Mouse (Mus musculus) kidney, adult 9 months (tissue): ENCODE measurements around the gene Deup1.
"Not testable (repeated sequence)": the region's sequence is repeated elsewhere in the genome, so short reads cannot be mapped to it uniquely, and the experiment has no call there.

Experiments
- DNase-seq: peaks from one replicate; pipeline ENCODE4 v3.0.0; 2022

Deup1 gene

GRCm38 (mm10) chr9:15587157-15587854 is 40.4 kb downstream of the Deup1 start:
- no peak for DNase-seq

- DNase-seq, result no peak
These were observed 41.8 kb downstream of the Deup1 start for GRCm38 (mm10) chr9:15585956-15586355.

DNA sequence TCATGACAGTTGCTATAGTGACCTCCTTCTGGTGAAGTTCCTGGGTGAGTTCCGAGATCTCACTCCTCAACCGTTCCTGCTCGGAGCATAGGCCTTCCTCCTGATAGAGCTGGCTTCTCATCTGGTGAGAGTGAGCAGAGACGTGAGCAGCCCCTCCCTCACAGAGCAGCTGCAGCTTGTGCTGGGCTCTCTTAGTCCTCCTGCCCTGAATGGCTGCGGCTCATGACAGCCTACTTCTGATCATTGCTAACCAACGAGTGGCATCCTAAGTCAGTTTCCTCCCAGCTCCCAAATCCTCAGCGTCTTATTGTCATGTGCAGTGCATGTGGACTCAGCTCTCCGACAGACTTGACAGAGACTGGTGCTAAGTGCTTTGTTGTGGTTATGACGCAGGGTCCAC is 43.5 kb downstream of the Deup1 start:
- DNase-seq, result no peak

- no peak for DNase-seq
These were observed 45.7 kb downstream of the Deup1 start for GRCm38 (mm10) chr9:15582026-15582425.

DNA sequence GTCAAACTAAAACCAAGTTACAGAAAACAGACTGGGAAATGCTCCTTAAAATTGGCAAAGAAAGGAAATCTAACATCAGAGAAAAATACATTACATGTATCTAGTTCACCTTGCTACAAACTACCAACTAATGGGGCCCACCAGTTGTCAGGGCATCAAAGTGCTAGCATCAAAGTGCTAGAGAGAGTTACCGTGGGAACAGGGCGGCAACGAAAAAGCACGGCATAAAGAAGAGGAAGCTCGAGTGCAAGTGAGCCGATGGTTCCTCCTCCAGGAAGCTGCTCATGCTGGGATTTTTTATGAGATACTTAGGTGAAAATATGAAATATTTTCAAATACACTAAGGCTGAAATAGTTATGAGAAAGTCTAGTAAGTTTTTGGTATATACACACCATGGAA is 47.6 kb downstream of the Deup1 start:
- no peak for DNase-seq

DNA sequence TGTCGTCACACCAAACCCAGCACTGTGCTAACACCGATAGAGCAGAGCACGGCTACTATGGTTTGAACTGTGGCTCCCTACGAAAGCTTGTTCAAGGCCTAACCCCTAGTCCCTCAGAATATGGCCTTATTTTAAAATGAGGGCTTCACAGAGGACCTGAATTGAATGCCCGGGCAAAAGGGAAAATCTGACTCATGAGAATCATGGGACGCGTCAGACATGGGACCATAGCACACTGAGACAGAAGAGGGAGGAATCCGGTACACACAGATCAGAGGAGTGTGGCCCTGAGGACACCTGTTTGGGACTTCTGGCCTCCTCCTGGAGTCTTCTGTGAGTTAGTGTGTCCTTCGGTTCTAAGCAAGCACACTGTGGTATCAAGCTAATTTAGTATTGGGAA is 48.8 kb downstream of the Deup1 start:
- DNase-seq, result no peak

GRCm38 (mm10) chr9:15578427-15578826 is 49.3 kb downstream of the Deup1 start:
- no peak for DNase-seq

DNA sequence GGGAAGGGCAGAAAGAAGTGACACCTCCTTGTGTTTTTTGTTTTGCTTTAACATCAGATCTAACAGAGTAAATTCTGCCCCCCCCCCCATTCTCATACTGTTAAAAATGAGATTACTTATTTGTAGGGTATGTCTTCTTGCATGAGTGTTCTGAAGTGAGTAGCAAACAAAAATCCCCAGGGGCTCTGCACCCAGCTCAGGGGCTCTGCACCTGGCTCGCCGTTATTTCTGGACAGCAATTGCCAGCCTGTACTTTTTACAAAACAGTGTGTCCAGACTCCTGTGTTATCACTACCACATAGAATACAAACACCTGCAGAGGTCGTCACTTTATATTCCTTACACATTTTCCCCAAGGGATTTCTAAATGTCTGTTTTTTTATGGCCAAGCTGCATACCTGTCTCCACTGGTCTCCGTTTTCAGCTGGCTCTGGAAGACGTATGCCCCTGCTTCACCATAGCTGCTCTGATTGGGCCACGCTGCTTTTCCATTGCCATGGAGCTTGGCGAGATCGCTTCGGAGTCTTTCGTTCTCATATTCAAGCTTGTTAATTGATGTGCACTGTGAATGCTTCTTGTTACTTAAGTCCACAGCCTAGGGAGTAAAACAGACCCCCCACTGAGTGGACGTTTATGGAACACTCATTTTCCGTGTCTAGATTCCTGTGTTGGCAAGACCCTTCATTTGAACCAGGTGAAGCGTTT is 52.8 kb downstream of the Deup1 start:
- no peak for DNase-seq

DNA sequence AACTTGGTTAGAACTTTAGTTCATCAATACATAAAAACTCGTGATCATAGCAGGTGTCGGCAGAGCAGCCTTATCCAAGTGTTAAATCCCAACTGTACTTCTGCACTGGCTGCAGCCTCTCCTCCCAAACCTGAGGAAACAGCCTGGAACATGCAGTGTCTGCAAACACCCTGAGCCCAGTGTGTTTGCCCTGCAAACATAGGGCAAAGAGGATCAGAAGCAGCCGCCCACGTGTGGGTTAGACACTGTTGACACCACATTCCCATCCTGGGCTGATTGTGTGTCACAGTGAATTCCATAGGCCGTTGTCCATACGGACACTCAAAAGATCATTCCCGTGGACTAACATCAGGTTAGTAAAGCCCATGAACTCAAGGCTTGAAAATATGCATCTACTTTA is 65.4 kb downstream of the Deup1 start:
- no peak for DNase-seq

DNA sequence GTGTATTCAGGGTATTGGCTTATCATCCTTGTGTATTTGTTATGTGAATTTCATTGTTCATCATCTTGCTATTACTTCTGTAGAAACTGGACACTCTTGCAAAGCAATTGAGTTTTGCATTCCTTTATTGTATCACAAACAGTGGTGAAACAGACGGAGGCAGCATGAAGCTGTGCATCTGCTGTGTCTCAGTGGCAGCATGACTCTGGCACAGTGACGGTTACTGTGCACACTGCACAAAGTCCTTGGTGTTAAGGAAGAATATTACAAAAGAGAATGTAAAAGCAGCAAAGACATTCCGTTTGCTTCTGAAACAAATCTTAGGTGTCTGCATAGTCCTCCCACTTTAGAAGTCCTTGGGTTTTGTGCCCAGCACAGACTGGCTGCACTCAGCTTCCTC is 67.3 kb downstream of the Deup1 start:
- DNase-seq, result no peak

DNA sequence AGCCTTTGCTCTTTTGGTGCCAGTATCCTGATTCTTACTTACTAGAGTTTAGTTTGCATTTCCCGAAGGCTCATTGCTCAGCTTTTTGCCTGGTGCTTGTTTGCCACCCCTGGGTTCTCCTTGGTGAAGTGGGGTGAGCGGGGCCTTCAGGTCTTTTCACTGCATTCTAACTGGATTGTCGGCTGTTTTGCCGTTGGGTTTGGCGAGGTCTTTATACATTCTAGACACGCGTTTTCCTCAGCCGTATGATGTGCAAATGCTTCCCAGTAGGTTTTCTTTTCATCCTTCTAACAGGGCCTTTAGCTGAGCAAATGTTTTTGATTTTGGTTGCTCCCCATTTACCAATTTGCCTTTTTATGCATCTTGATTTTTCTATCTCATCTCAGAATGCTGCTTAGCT is 74.4 kb downstream of the Deup1 start:
- DNase-seq, result no peak

GRCm38 (mm10) chr9:15551933-15552851 is 75.5 kb downstream of the Deup1 start:
- DNase-seq, result no peak

- DNase-seq, result not testable (repeated sequence)
These were observed 76.7 kb downstream of the Deup1 start for GRCm38 (mm10) chr9:15551073-15551472.

GRCm38 (mm10) chr9:15550461-15550961 is 77.2 kb downstream of the Deup1 start:
- no peak for DNase-seq

- no peak for DNase-seq
These were observed 85.9 kb downstream of the Deup1 start for GRCm38 (mm10) chr9:15541735-15542354.

DNA sequence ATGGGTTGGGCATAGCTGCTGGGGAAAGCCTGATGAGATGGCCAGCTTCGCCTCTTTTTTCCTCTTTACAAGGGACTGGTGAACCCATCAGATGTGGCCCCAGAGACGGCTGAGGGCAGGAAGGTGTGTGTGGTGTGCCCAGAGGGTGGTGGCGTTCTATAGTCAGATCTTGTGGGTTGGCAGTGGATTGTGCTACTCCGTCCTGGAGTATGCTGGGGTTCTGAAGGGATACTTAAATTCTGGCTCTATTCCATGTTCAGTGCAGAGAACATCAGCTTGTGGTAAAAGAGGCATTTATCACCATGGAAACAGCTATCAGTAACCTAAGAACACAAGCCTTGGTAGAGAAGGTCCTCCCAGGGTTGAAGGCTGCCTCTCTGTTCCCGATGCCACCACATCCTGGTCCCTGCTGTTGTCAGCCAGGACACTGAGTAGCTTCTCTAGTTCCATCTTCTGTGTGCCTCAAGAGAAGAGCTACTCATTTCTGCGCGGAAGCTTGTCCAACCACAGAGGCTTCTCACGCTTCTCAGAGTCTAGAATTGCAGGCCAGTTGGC is 88.7 kb downstream of the Deup1 start:
- no peak for DNase-seq

DNA sequence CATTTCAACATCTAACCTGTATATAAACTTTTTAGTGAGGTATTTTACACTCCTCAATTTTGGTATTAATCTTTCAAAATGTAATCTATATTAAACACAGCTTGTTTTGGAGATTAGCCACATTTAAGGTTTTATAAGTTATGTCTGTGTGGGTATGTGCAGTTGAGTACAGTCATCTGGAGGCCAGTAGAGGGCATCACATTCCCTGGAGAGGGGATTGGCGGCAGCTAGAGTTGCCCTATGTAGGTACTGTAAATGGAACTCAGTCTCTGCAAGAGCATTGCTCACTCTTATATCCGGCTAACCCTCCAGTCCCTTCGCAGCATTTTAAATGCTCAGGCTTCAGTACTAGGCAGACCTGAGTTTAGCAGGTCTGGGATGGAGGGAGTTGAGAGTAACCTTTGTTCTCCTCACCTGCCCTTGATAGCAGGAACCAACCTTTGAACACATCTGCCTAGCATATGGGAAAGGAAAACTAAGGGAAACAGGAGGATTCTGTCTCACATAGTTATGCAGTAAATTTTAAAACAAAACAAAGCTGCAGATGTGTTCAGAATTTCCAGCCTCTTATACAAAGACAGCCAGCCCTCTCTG is 90.2 kb downstream of the Deup1 start:
- DNase-seq, result no peak

- no peak for DNase-seq
These were observed 90.8 kb downstream of the Deup1 start for GRCm38 (mm10) chr9:15536861-15537426.

GRCm38 (mm10) chr9:15535418-15535817 is 92.3 kb downstream of the Deup1 start:
- DNase-seq, result peak; percentile 39

- DNase-seq, result no peak
These were observed 93.6 kb downstream of the Deup1 start for GRCm38 (mm10) chr9:15534110-15534509.

- DNase-seq, result no peak
These were observed 94.2 kb downstream of the Deup1 start for GRCm38 (mm10) chr9:15533336-15534070.
